Mouse (Mus musculus) heart, embryonic 11.5 days (tissue): ENCODE data around the gene Kcnb1. TPM values are rescaled to one million over a fixed set of nuclear protein-coding genes. Genes with fewer than 3 reads are reported as not detected.
A peak's percentile ranks its signal among the peaks of the same experiment; 100 is the strongest.

Experiments
- ATAC-seq: fragments of 200-750 bp; cut with Nextera tagmentation; replicated peaks from 2 replicates; pipeline ENCODE4 v1.8.0; 2017; ENCODE audit warnings: moderate library complexity; ENCODE audit not compliant: insufficient number of reproducible peaks, low FRiP score, low TSS enrichment
- H3K27ac ChIP-seq: fragments of 300-500 bp; sonication (generic); 2 replicates; pipeline ENCODE4 v1.5.1; 2014; ENCODE audit warnings: mild to moderate bottlenecking, low read depth, low read length
- H3K27me3 ChIP-seq: fragments of 300-500 bp; sonication (generic); 2 replicates; pipeline ENCODE4 v1.6.1; 2014; ENCODE audit warnings: mild to moderate bottlenecking, low read length, mixed read lengths; ENCODE audit not compliant: control insufficient read depth, insufficient read depth
- H3K36me3 ChIP-seq: fragments of 300-500 bp; sonication (generic); 2 replicates; pipeline ENCODE4 v1.6.1; 2014; ENCODE audit warnings: mild to moderate bottlenecking, low read length, moderate library complexity, mixed read lengths; ENCODE audit not compliant: control insufficient read depth, insufficient read depth
- H3K4me1 ChIP-seq: fragments of 300-500 bp; sonication (generic); 2 replicates; pipeline ENCODE4 v1.6.1; 2014; ENCODE audit warnings: low read length; ENCODE audit not compliant: control insufficient read depth, insufficient read depth
- H3K4me2 ChIP-seq: fragments of 300-500 bp; sonication (generic); 2 replicates; pipeline ENCODE4 v1.6.1; 2014; ENCODE audit warnings: mild to moderate bottlenecking, moderate library complexity
- H3K4me3 ChIP-seq: fragments of 300-500 bp; sonication (generic); 2 replicates; pipeline ENCODE4 v1.5.1; 2014; ENCODE audit warnings: low read depth, low read length
- H3K9ac ChIP-seq: fragments of 300-500 bp; sonication (generic); 2 replicates; pipeline ENCODE4 v1.6.1; 2014; ENCODE audit warnings: mild to moderate bottlenecking, low read depth, low read length, moderate library complexity
- H3K9me3 ChIP-seq: fragments of 300-500 bp; sonication (generic); replicated peaks from 2 replicates; pipeline ENCODE4 v1.6.1; 2016; ENCODE audit warnings: low read length; ENCODE audit not compliant: control insufficient read depth
- WGBS: fragments of 180-500 bp; shearing (Covaris S2); extraction: QIAGEN DNeasy Blood & Tissue Kit; methylation state at CpG from one replicate; pipeline ENCODE4 v1.1.7; 2014; ENCODE audit not compliant: insufficient replicate concordance; 5-methylcytosine and 5-hydroxymethylcytosine counted together
- polyA plus RNA-seq: library from polyadenylated mRNA; unstranded; fragments of >200 nt; fragmentation: Nextera tagmentation; extraction: Ambion mirVana; gene quantifications from 2 replicates; pipeline ENCODE4 v1.2.1, GENCODE M21; 2014

Kcnb1 gene
- polyA plus RNA-seq, 1 experiment from 2014 or later: 0.16 TPM

GRCm38 (mm10) chr2:167059960-167060359 lies 130.0 kb downstream of the Kcnb1 start:
- Histone ChIP-seq H3K9ac (no peak overlapping the region), H3K9me3 (no peaks in the 10 kb centered on the region), H3K36me3 (peaks cover 16% of the 10 kb centered on the region), H3K4me2 (no peak overlapping the region), H3K4me1 (peaks cover 3% of the 10 kb centered on the region), H3K4me3 (no peak overlapping the region), H3K27me3 (no peaks in the 10 kb centered on the region), H3K27ac (no peak overlapping the region)
- WGBS: 62% methylated on average over 12 of the region's 12 CpGs
- no peak for ATAC-seq

- Histone ChIP-seq H3K27me3 (no peaks in the 10 kb centered on the region), H3K36me3 (peaks cover 18% of the 10 kb centered on the region), H3K27ac (no peak overlapping the region), H3K4me2 (no peak overlapping the region), H3K4me3 (no peak overlapping the region), H3K9ac (no peak overlapping the region), H3K4me1 (peaks cover 3% of the 10 kb centered on the region), H3K9me3 (no peaks in the 10 kb centered on the region)
- WGBS: 54% methylated on average over 8 of the region's 8 CpGs
- ATAC-seq: no peak
These were observed 130.4 kb downstream of the Kcnb1 start for GRCm38 (mm10) chr2:167059536-167059935.

- no peak for ATAC-seq
- H3K27me3 ChIP-seq: no peaks in the 10 kb centered on the region
- H3K36me3 ChIP-seq: peaks cover 18% of the 10 kb centered on the region
- H3K9me3 ChIP-seq: no peaks in the 10 kb centered on the region
- no peak overlapping the region for H3K4me2 ChIP-seq
- no peak overlapping the region for H3K9ac ChIP-seq
- H3K27ac ChIP-seq: peak overlapping the region; percentile 12; the same call in 1 of the 2 replicates
- H3K4me3 ChIP-seq: no peak overlapping the region
- WGBS: 61% methylated on average over 3 of the region's 3 CpGs
- H3K4me1 ChIP-seq: peaks cover 3% of the 10 kb centered on the region
These were observed 131.1 kb downstream of the Kcnb1 start for GRCm38 (mm10) chr2:167058814-167059387.

GRCm38 (mm10) chr2:167058201-167058600 lies 131.8 kb downstream of the Kcnb1 start:
- Histone ChIP-seq H3K9ac (no peak overlapping the region), H3K4me2 (no peak overlapping the region), H3K36me3 (peaks cover 18% of the 10 kb centered on the region), H3K4me1 (peaks cover 3% of the 10 kb centered on the region), H3K27me3 (no peaks in the 10 kb centered on the region), H3K27ac (no peak overlapping the region), H3K4me3 (no peak overlapping the region), H3K9me3 (no peaks in the 10 kb centered on the region)
- WGBS: 60% methylated on average over 3 of the region's 3 CpGs
- ATAC-seq: no peak

GRCm38 (mm10) chr2:167056942-167057323 lies 133.0 kb downstream of the Kcnb1 start:
- 82% methylated on average over 5 of the region's 5 CpGs for WGBS
- Histone ChIP-seq H3K4me2 (no peak overlapping the region), H3K27ac (no peak overlapping the region), H3K4me1 (peaks cover 3% of the 10 kb centered on the region), H3K9me3 (no peaks in the 10 kb centered on the region), H3K36me3 (peaks cover 18% of the 10 kb centered on the region), H3K4me3 (no peak overlapping the region), H3K27me3 (no peaks in the 10 kb centered on the region), H3K9ac (no peak overlapping the region)
- ATAC-seq: no peak

- no peak for ATAC-seq
- Histone ChIP-seq H3K36me3 (peaks cover 18% of the 10 kb centered on the region), H3K4me2 (no peak overlapping the region), H3K9ac (no peak overlapping the region), H3K4me1 (peaks cover 3% of the 10 kb centered on the region), H3K4me3 (no peak overlapping the region), H3K9me3 (no peaks in the 10 kb centered on the region), H3K27ac (no peak overlapping the region), H3K27me3 (no peaks in the 10 kb centered on the region)
- WGBS: 95% methylated on average over 15 of the region's 15 CpGs
These were observed 133.6 kb downstream of the Kcnb1 start for GRCm38 (mm10) chr2:167056210-167056941.

- Histone ChIP-seq H3K4me1 (peaks cover 3% of the 10 kb centered on the region; the same call in 1 of the 2 replicates), H3K4me2 (no peak overlapping the region), H3K36me3 (peaks cover 20% of the 10 kb centered on the region), H3K4me3 (no peak overlapping the region), H3K9ac (no peak overlapping the region), H3K9me3 (no peaks in the 10 kb centered on the region), H3K27me3 (no peaks in the 10 kb centered on the region), H3K27ac (no peak overlapping the region)
- no peak for ATAC-seq
- WGBS: 88% methylated on average over 15 of the region's 15 CpGs
These were observed 134.6 kb downstream of the Kcnb1 start for GRCm38 (mm10) chr2:167055386-167055785.

GRCm38 (mm10) chr2:167053127-167053844 lies 136.7 kb downstream of the Kcnb1 start:
- 75% methylated on average over 9 of the region's 9 CpGs for WGBS
- no peak for ATAC-seq
- H3K36me3 ChIP-seq: peaks cover 34% of the 10 kb centered on the region
- H3K9me3 ChIP-seq: no peaks in the 10 kb centered on the region
- H3K27me3 ChIP-seq: no peaks in the 10 kb centered on the region
- no peak overlapping the region for H3K9ac ChIP-seq
- no peak overlapping the region for H3K4me3 ChIP-seq
- peaks cover 9% of the 10 kb centered on the region for H3K4me1 ChIP-seq
- no peak overlapping the region for H3K27ac ChIP-seq
- no peak overlapping the region for H3K4me2 ChIP-seq
